Mouse (Mus musculus): ENCODE results near the gene Cgnl1.

DNA sequence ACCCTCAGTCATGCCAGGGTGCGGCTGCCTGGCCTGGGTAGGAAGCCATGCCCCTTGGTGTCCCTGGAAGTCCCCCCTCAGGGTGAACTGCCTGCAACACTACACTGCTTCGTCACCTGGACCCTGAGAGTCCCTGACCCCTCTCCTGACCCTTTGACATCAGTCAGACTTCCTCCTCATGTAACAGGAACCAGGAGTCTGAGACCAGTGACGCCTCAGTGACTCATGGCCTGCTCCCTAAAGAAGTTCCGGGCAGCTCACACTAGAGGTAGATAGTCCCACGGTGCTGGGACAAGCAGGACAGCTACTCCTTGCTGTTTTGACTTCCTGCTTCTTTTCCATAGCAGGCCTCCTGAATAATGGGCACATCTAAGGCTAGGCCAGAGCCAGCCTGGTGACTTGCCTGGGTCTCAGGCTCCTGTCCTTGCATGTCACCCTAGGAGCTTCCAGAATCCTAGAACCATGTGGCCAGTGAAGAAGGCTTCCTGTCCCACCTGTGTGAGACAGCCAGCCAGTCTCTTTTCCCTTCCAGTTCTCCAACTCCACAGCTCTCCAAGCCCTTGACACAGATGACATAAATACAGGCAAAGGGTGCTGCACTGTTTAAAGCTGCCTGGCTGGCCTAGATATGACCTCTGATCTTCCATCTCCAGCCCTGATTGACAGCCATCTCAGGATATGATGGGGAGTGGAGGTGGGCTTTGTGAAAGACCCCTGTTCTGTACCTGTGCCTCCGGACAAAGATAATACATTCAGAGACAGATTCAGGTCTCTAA is 34.4 kb upstream of the Cgnl1 start:
- TF ChIP-seq CTCF (IDR thresholded peaks at IDR 0.05; ENCODE audit: extremely low read depth, insufficient read depth, insufficient read length, insufficient replicate concordance) (no peak), POLR2A (IDR thresholded peaks at IDR 0.05; ENCODE audit: low read depth, low read length) (no peak)

All from spleen, adult 2 months (tissue).